Mouse (Mus musculus): ENCODE results near the gene Erg.

- TF ChIP-seq CTCF (IDR thresholded peaks at IDR 0.05; ENCODE audit: borderline replicate concordance, insufficient read depth, low read length), result no peak
- no peak for TF ChIP-seq POLR2A (IDR thresholded peaks at IDR 0.05; ENCODE audit: low read depth, low read length)
Observed at GRCm38 (mm10) chr16:95619859-95620325, 33.5 kb upstream of the Erg start.
